Mouse (Mus musculus) ES-E14 (cell line): Measurements from ENCODE around the gene Dpm3. TPM values are rescaled to one million over a fixed set of nuclear protein-coding genes. Genes with fewer than 3 reads are reported as not detected.

Experiments used
- DNase-seq: peaks from one replicate; pipeline ENCODE4 v3.0.0-alpha.2; 2013; ENCODE audit warnings: low read depth, low spot score
- H3K27ac ChIP-seq: 2 replicates; pipeline ENCODE4 v1.5.1; 2012; ENCODE audit warnings: low read depth, mild to moderate bottlenecking, low read length, moderate library complexity, mixed read lengths; ENCODE audit not compliant: poor library complexity, insufficient read depth, severe bottlenecking
- H3K36me3 ChIP-seq: 2 replicates; pipeline ENCODE4 v1.6.1; 2012; ENCODE audit warnings: mild to moderate bottlenecking, low read length, moderate library complexity, mixed read lengths; ENCODE audit not compliant: control insufficient read depth, poor library complexity, insufficient read depth, severe bottlenecking
- H3K4me1 ChIP-seq, 2 experiments: fragments of 150-350 bp in 1 of 2; sonication (generic) in 1 of 2; 2 replicates each; pipeline ENCODE4 v1.6.1; 2012; ENCODE audit warnings: low read length in 2 of 2, mild to moderate bottlenecking in 1 of 2, mixed read lengths in 1 of 2; ENCODE audit not compliant: control insufficient read depth in 2 of 2, insufficient read depth in 2 of 2, poor library complexity in 1 of 2
- H3K4me3 ChIP-seq, 2 experiments: fragments of 150-350 bp in 1 of 2; sonication (generic) in 1 of 2; 2 replicates each; pipeline ENCODE4 v1.5.1; 2012; ENCODE audit warnings: low read length in 2 of 2, low read depth in 1 of 2, mild to moderate bottlenecking in 1 of 2, mixed read lengths in 1 of 2; ENCODE audit not compliant: insufficient read depth in 1 of 2, poor library complexity in 1 of 2, severe bottlenecking in 1 of 2
- H3K9ac ChIP-seq: 2 replicates; pipeline ENCODE4 v1.6.1; 2012; ENCODE audit warnings: low read depth, mild to moderate bottlenecking, low read length, mixed read lengths; ENCODE audit not compliant: poor library complexity, insufficient read depth, severe bottlenecking
- H3K9me3 ChIP-seq: fragments of 150-350 bp; sonication (generic); 2 replicates; pipeline ENCODE4 v1.6.1; 2012; ENCODE audit warnings: low read depth, mild to moderate bottlenecking, low read length; ENCODE audit not compliant: control insufficient read depth, insufficient read depth
- CHD2 ChIP-seq: IDR thresholded peaks from 2 replicates; pipeline ENCODE4 v1.6.1; 2014; ENCODE audit warnings: mild to moderate bottlenecking, low read depth, low read length, inconsistent platforms
- HCFC1 ChIP-seq: IDR thresholded peaks from 2 replicates; pipeline ENCODE4 v1.6.1; 2012; ENCODE audit warnings: low read length, inconsistent platforms, borderline replicate concordance; ENCODE audit not compliant: insufficient read depth
- MAFK ChIP-seq: IDR thresholded peaks from 2 replicates; pipeline ENCODE4 v1.6.1; 2014; ENCODE audit warnings: mild to moderate bottlenecking, low read depth, low read length, inconsistent platforms; ENCODE audit not compliant: insufficient read depth
- ZC3H11A ChIP-seq: IDR thresholded peaks from 2 replicates; pipeline ENCODE4 v1.6.1; 2012; ENCODE audit warnings: low read depth, mild to moderate bottlenecking, inconsistent platforms, low read length, borderline replicate concordance
- ZNF384 ChIP-seq: IDR thresholded peaks from 2 replicates; pipeline ENCODE4 v1.6.1; 2012; ENCODE audit warnings: low read depth, low read length, inconsistent platforms
- in situ Hi-C, 2 experiments: fragments of 600-800 bp; cut with MboI; formaldehyde crosslinking; loops; one replicate each; pipeline ENCODE4 v1.15.1; 2025; ENCODE audit warnings: low sequenced_read_pairs in 2 of 2, inconsistent platforms in 1 of 2; ENCODE audit not compliant: unreplicated experiment in 2 of 2
- total RNA-seq: library from RNA; depleted of rRNA; stranded (reverse); fragments of 300-350 nt; gene quantifications from 2 replicates; pipeline ENCODE4 v1.2.3, GENCODE M21; 2012; rRNA removed

The Dpm3 gene
- 207 and 297 TPM in 2 replicates for total RNA-seq

- Histone ChIP-seq H3K9me3 (no peaks in the 10 kb centered on the region), H3K27ac (no peak within 1 kb of the TSS), H3K4me3 (no peak within 1 kb of the TSS), H3K9ac (no peak within 1 kb of the TSS), H3K36me3 (no peaks in the 10 kb centered on the region), H3K4me1 (peaks cover 0 to 8% of the 10 kb centered on the region in 2 experiments; a peak in 1 of 4 replicates)
- no peak for TF ChIP-seq MAFK
- TF ChIP-seq ZC3H11A: no peak
- no peak for TF ChIP-seq CHD2
- TF ChIP-seq ZNF384: no peak
- no peak for TF ChIP-seq HCFC1
- DNase-seq: no peak
- in situ Hi-C loops: no loop called here
Measured at GRCm38 (mm10) chr3:89259076-89259475, at the start of gene Dpm3. TSS of gene Dpm3 (plus strand) at chr3:89259358.

- in situ Hi-C loops: no loop called here
- Histone ChIP-seq H3K4me3 (no peak overlapping the region), H3K4me1 (peaks cover 3% of the 10 kb centered on the region in 2 experiments; a peak in 1 of 4 replicates), H3K9me3 (no peaks in the 10 kb centered on the region), H3K36me3 (peaks cover 49% of the 10 kb centered on the region), H3K9ac (no peak overlapping the region), H3K27ac (no peak overlapping the region)
- TF ChIP-seq CHD2 (no peak), ZNF384 (no peak), HCFC1 (no peak), ZC3H11A (no peak)
- DNase-seq: no peak
Measured at GRCm38 (mm10) chr3:89209731-89210130, 49.4 kb upstream of the Dpm3 start.

- H3K4me3 ChIP-seq: no peak overlapping the region
- no peak overlapping the region for H3K9ac ChIP-seq
- no peak for DNase-seq
- no peaks in the 10 kb centered on the region for H3K9me3 ChIP-seq
- H3K36me3 ChIP-seq: peaks cover 46% of the 10 kb centered on the region
- in situ Hi-C loops: no loop called here
- H3K4me1 ChIP-seq: peaks cover 3 to 5% of the 10 kb centered on the region in 2 experiments; a peak in 2 of 4 replicates
- TF ChIP-seq HCFC1 (no peak), MAFK (no peak), ZC3H11A (no peak), ZNF384 (no peak), CHD2 (no peak)
- no peak overlapping the region for H3K27ac ChIP-seq
Measured at GRCm38 (mm10) chr3:89210162-89210561, 49.0 kb upstream of the Dpm3 start.

- Histone ChIP-seq H3K4me1 (peaks cover 3 to 11% of the 10 kb centered on the region in 2 experiments; a peak in 2 of 4 replicates), H3K36me3 (peaks cover 43% of the 10 kb centered on the region)
- in situ Hi-C loops: no loop called here
Measured at GRCm38 (mm10) chr3:89210731-89211130, 48.4 kb upstream of the Dpm3 start.

More at GRCm38 (mm10) chr3:89210731-89211130, 48.4 kb upstream of the Dpm3 start:
- no peak for TF ChIP-seq ZC3H11A
- TF ChIP-seq ZNF384: no peak
- TF ChIP-seq HCFC1: no peak
- no peak for TF ChIP-seq CHD2
- TF ChIP-seq MAFK: no peak
- Histone ChIP-seq H3K27ac (no peak overlapping the region), H3K9ac (no peak overlapping the region), H3K9me3 (no peaks in the 10 kb centered on the region), H3K4me3 (no peak overlapping the region)
- DNase-seq: no peak
